In the genomic region with DNA sequence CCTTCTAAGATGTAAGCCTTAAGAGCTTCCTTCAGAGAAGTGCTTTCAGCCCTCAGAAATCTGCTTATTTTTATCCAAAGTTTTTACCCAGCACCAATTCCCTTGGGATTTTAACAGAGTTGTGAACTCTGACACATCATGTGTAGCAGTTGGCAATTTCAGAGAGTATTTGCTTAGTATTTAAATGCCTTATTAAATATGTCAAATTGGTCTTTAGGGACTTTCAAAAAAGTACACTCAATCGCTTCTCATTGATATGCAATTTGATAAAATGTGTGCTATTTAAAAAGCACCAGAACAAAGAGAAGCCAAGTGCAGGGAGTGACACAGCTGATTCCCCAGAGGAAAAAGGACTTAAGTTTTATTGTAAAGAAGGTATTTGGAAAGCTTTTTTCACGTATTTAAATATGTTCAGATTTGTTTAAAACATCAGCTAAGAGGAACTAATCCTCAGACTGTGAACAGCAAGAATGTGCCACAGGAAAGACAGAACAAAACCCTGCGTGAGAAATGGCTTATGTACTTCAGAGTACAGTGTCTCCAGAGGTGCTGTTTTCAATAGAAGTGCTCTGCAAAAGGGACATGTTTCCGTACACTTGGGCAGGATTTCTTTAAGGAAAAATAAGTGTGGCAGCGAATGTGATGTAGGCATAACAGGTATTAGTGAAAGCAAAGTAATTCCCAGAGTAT, we compare ENCODE assay signal across 31 mouse cellular contexts.
DNase-seq lines count a peak whose midpoint lies in the region; ATAC-seq lines count a peak whose summit lies in the region.
"Had no signal": no experiment of that assay in that cellular context is flagged by ENCODE, and none has a peak within 500 bp of the region (broad histone marks: within the 10 kb centered on the region; RNA-seq: fewer than 3 reads in every experiment).

No protein-coding gene starts in this region.

- no peaks in the 10 kb centered on the region for H3K9me3 ChIP-seq in forebrain, embryonic 13.5 days (replicated peaks)
- no peaks in the 10 kb centered on the region for H3K9me3 ChIP-seq in forebrain, embryonic 10.5 days
- H3K9me3 ChIP-seq in forebrain, embryonic 16.5 days (ENCODE audit: control insufficient read depth, low read length) = no peaks in the 10 kb centered on the region
- H3K9me3 ChIP-seq: embryonic facial prominence, embryonic 15.5 days; heart, embryonic 13.5 days; hindbrain, embryonic 15.5 days; liver, embryonic 12.5 days; neural tube, embryonic 12.5 days had no signal

- H3K36me3 ChIP-seq in forebrain, embryonic 13.5 days (ENCODE audit: poor library complexity, severe bottlenecking) = no peaks in the 10 kb centered on the region
- H3K36me3 ChIP-seq in forebrain, embryonic 10.5 days (replicated peaks) = no peaks in the 10 kb centered on the region
- no peaks in the 10 kb centered on the region for H3K36me3 ChIP-seq in forebrain, embryonic 16.5 days (ENCODE audit: control insufficient read depth, insufficient read depth)
- H3K36me3 ChIP-seq: embryonic facial prominence, embryonic 15.5 days; heart, embryonic 13.5 days; hindbrain, embryonic 15.5 days; liver, embryonic 12.5 days; neural tube, embryonic 12.5 days had no signal

- peak; percentile 41 for ATAC-seq in forebrain, embryonic 13.5 days
- ATAC-seq in forebrain, embryonic 16.5 days = peak; percentile 73
- ATAC-seq: liver, embryonic 12.5 days had no signal

- WGBS in forebrain, embryonic 13.5 days = 32% methylated on average over 5 of the region's 5 CpGs
- WGBS in forebrain, embryonic 10.5 days = 72% methylated on average over 5 of the region's 5 CpGs
- 33% methylated on average over 5 of the region's 5 CpGs for WGBS in forebrain, embryonic 16.5 days

- H3K27me3 ChIP-seq in forebrain, embryonic 13.5 days = no peaks in the 10 kb centered on the region
- H3K27me3 ChIP-seq in forebrain, embryonic 10.5 days (ENCODE audit: poor library complexity, severe bottlenecking) = no peaks in the 10 kb centered on the region
- no peaks in the 10 kb centered on the region for H3K27me3 ChIP-seq in forebrain, embryonic 16.5 days (replicated peaks; ENCODE audit: control insufficient read depth, insufficient read depth, low read length)
- H3K27me3 ChIP-seq: embryonic facial prominence, embryonic 15.5 days; heart, embryonic 13.5 days; hindbrain, embryonic 15.5 days; liver, embryonic 12.5 days; neural tube, embryonic 12.5 days had no signal

- no peaks in the 10 kb centered on the region for H3K4me1 ChIP-seq in forebrain, embryonic 13.5 days
- no peaks in the 10 kb centered on the region for H3K4me1 ChIP-seq in forebrain, embryonic 10.5 days
- H3K4me1 ChIP-seq in forebrain, embryonic 16.5 days (replicated peaks; ENCODE audit: control insufficient read depth, insufficient read depth, low read length) = no peaks in the 10 kb centered on the region
- H3K4me1 ChIP-seq: embryonic facial prominence, embryonic 15.5 days; heart, embryonic 13.5 days; hindbrain, embryonic 15.5 days; liver, embryonic 12.5 days; neural tube, embryonic 12.5 days had no signal

- H3K4me2 ChIP-seq in forebrain, embryonic 13.5 days = no peak overlapping the region
- H3K4me2 ChIP-seq in forebrain, embryonic 16.5 days (ENCODE audit: low read length) = no peak overlapping the region
- H3K4me2 ChIP-seq: embryonic facial prominence, embryonic 15.5 days; heart, embryonic 13.5 days; hindbrain, embryonic 15.5 days; liver, embryonic 12.5 days; neural tube, embryonic 12.5 days had no signal

- no peak overlapping the region for H3K9ac ChIP-seq in forebrain, embryonic 13.5 days
- H3K9ac ChIP-seq in forebrain, embryonic 16.5 days (replicated peaks; ENCODE audit: low read depth, low read length) = no peak overlapping the region
- H3K9ac ChIP-seq: embryonic facial prominence, embryonic 15.5 days; heart, embryonic 13.5 days; hindbrain, embryonic 15.5 days; liver, embryonic 12.5 days; neural tube, embryonic 12.5 days had no signal

- no peak overlapping the region for H3K4me3 ChIP-seq in forebrain, embryonic 13.5 days
- no peak overlapping the region for H3K4me3 ChIP-seq in forebrain, embryonic 10.5 days
- H3K4me3 ChIP-seq in forebrain, embryonic 16.5 days (replicated peaks; ENCODE audit: low read length) = no peak overlapping the region
- H3K4me3 ChIP-seq: embryonic facial prominence, embryonic 15.5 days; gastrocnemius, adult 2 months; heart, adult 2 months; heart, embryonic 13.5 days; hindbrain, embryonic 15.5 days; liver, embryonic 12.5 days; neural tube, embryonic 12.5 days had no signal

- H3K27ac ChIP-seq in forebrain, embryonic 13.5 days = no peak overlapping the region
- no peak overlapping the region for H3K27ac ChIP-seq in forebrain, embryonic 10.5 days
- no peak overlapping the region for H3K27ac ChIP-seq in forebrain, embryonic 16.5 days (ENCODE audit: low read length)
- H3K27ac ChIP-seq: embryonic facial prominence, embryonic 15.5 days; gastrocnemius, adult 2 months; heart, adult 2 months; heart, embryonic 13.5 days; hindbrain, embryonic 15.5 days; kidney, postnatal 0 days; liver, embryonic 12.5 days; macrophage; neural tube, embryonic 12.5 days had no signal

- DNase-seq in forebrain, embryonic 10.5 days (ENCODE audit: extremely low spot score, low spot score) = no peak
- DNase-seq in 3T3-L1 (ENCODE audit: low read depth, low spot score) = peak; percentile 18
- peak; percentile 15 for DNase-seq in brain, adult 2 months (ENCODE audit: low read depth, low spot score)
- no peak for DNase-seq in frontal cortex, postnatal 14 days (ENCODE audit: low spot score in 2 of 2)
- no peak for DNase-seq in kidney, adult 8-10 months
- DNase-seq: adrenal gland, adult 2 months; adrenal gland, postnatal 36 days; B cell, adult 2 months; cerebellum, adult 8-10 months; cerebellum, postnatal 25 days; gastrocnemius, adult 2 months; heart, adult 2 months; heart, postnatal 10 days; kidney, adult 18-20 months; kidney, postnatal 4 days; layer of hippocampus, postnatal 36 days; left cerebral cortex, postnatal 4 days; lung, adult 18-20 months; lung, postnatal 10 days; right cerebral cortex, adult 18-20 months; thymus, adult 2 months; thymus, postnatal 36 days had no signal

Comparison
In these comparisons a context has a peak if more than half of its experiments do, and no peak if none do; other contexts are left out.
1. DNase-seq: peak in 3T3-L1 (single experiment) and brain, adult 2 months (single experiment); none in forebrain, embryonic 10.5 days (single experiment), frontal cortex, postnatal 14 days (0 of 2) and kidney, adult 8-10 months (0 of 2).